ENCODE assay signal across 29 mouse cellular contexts in genomic region chr2:155552336-155552735, GRCm38 (mm10). TPM values are rescaled to one million over a fixed set of nuclear protein-coding genes. Genes with fewer than 3 reads are reported as not detected.
DNase-seq lines count a peak whose midpoint lies in the region; ATAC-seq and TF ChIP-seq lines count a peak whose summit lies in the region.
"Had no signal": no experiment of that assay in that cellular context is flagged by ENCODE, and none has a peak within 500 bp of the region (broad histone marks: within the 10 kb centered on the region; RNA-seq: fewer than 3 reads in every experiment).

No protein-coding gene starts in this region.

- peak; percentile 19 for DNase-seq in CD4-positive helper T cell, adult 2 months (ENCODE audit: low read depth, low spot score)
- DNase-seq in liver, embryonic 14.5 days (ENCODE audit: low read depth in 3 of 3, low spot score in 3 of 3) = no peak
- DNase-seq in thymus, postnatal 10 days (ENCODE audit: low spot score in 2 of 2) = peak; percentile 15 to 38
- DNase-seq in limb, embryonic 10.5 days (ENCODE audit: low spot score) = no peak
- DNase-seq in right cerebral cortex, postnatal 10 days (ENCODE audit: low spot score in 2 of 2) = no peak
- DNase-seq: adrenal gland, postnatal 10 days; cerebellum, adult 8-10 months; gastrocnemius, postnatal 25 days; heart, postnatal 36 days; kidney, adult 2 months; kidney, postnatal 36 days; lung, adult 2 months; right cerebral cortex, adult 18-20 months; right cerebral cortex, postnatal 4 days had no signal

- 0 out of 2 replicates have a peak overlapping the region, but pooled peaks have one; percentile 21 for H3K27ac ChIP-seq in intestine, postnatal 0 days (ENCODE audit: low read depth, low read length)
- H3K27ac ChIP-seq in intestine, embryonic 15.5 days = no peak overlapping the region
- H3K27ac ChIP-seq in liver, embryonic 14.5 days = peak overlapping the region; percentile 42
- H3K27ac ChIP-seq in limb, embryonic 10.5 days = no peak overlapping the region
- no peak overlapping the region for H3K27ac ChIP-seq in hindbrain, embryonic 13.5 days
- H3K27ac ChIP-seq: embryonic facial prominence, embryonic 13.5 days; forebrain, embryonic 10.5 days; forebrain, embryonic 15.5 days; heart, embryonic 15.5 days; hindbrain, embryonic 12.5 days; layer of hippocampus, adult 2 months; left cerebral cortex, adult 2 months; neural tube, embryonic 12.5 days had no signal

- no peaks in the 10 kb centered on the region for H3K9me3 ChIP-seq in intestine, postnatal 0 days (ENCODE audit: control insufficient read depth)
- no peaks in the 10 kb centered on the region for H3K9me3 ChIP-seq in intestine, embryonic 15.5 days
- no peaks in the 10 kb centered on the region for H3K9me3 ChIP-seq in liver, embryonic 14.5 days (ENCODE audit: control insufficient read depth, low read length)
- no peaks in the 10 kb centered on the region for H3K9me3 ChIP-seq in limb, embryonic 10.5 days (replicated peaks)
- no peaks in the 10 kb centered on the region for H3K9me3 ChIP-seq in hindbrain, embryonic 13.5 days
- H3K9me3 ChIP-seq: embryonic facial prominence, embryonic 13.5 days; forebrain, embryonic 10.5 days; forebrain, embryonic 15.5 days; heart, embryonic 10.5 days; heart, embryonic 15.5 days; hindbrain, embryonic 12.5 days; neural tube, embryonic 12.5 days had no signal

- no peaks in the 10 kb centered on the region for H3K36me3 ChIP-seq in intestine, postnatal 0 days (ENCODE audit: control insufficient read depth, insufficient read depth)
- H3K36me3 ChIP-seq in intestine, embryonic 15.5 days = no peaks in the 10 kb centered on the region
- H3K36me3 ChIP-seq in liver, embryonic 14.5 days (replicated peaks; ENCODE audit: control insufficient read depth, insufficient read depth, low read depth) = no peaks in the 10 kb centered on the region
- H3K36me3 ChIP-seq in limb, embryonic 10.5 days = no peaks in the 10 kb centered on the region
- peaks cover 20% of the 10 kb centered on the region for H3K36me3 ChIP-seq in hindbrain, embryonic 13.5 days
- H3K36me3 ChIP-seq: embryonic facial prominence, embryonic 13.5 days; forebrain, embryonic 10.5 days; forebrain, embryonic 15.5 days; heart, embryonic 10.5 days; heart, embryonic 15.5 days; hindbrain, embryonic 12.5 days; neural tube, embryonic 12.5 days had no signal

- TF ChIP-seq EP300 in liver, embryonic 14.5 days (IDR thresholded peaks at IDR 0.05; ENCODE audit: low read depth) = no peak

- no peaks in the 10 kb centered on the region for H3K4me1 ChIP-seq in intestine, postnatal 0 days (replicated peaks; ENCODE audit: control insufficient read depth, insufficient read depth, low read length)
- H3K4me1 ChIP-seq in intestine, embryonic 15.5 days (replicated peaks) = no peaks in the 10 kb centered on the region
- peaks cover 10 to 14% of the 10 kb centered on the region in 2 experiments for H3K4me1 ChIP-seq in liver, embryonic 14.5 days (replicated peaks; ENCODE audit: control insufficient read depth in 2 of 2, insufficient read depth in 2 of 2, low read length in 1 of 2)
- H3K4me1 ChIP-seq in limb, embryonic 10.5 days = no peaks in the 10 kb centered on the region
- no peaks in the 10 kb centered on the region for H3K4me1 ChIP-seq in hindbrain, embryonic 13.5 days (replicated peaks)
- H3K4me1 ChIP-seq: embryonic facial prominence, embryonic 13.5 days; forebrain, embryonic 10.5 days; forebrain, embryonic 15.5 days; heart, embryonic 10.5 days; heart, embryonic 15.5 days; hindbrain, embryonic 12.5 days; neural tube, embryonic 12.5 days had no signal

- no peak overlapping the region for H3K9ac ChIP-seq in intestine, postnatal 0 days (ENCODE audit: low read depth, low read length)
- no peak overlapping the region for H3K9ac ChIP-seq in intestine, embryonic 15.5 days
- no peak overlapping the region; the same call in 1 of the 2 replicates for H3K9ac ChIP-seq in liver, embryonic 14.5 days (replicated peaks)
- no peak overlapping the region for H3K9ac ChIP-seq in hindbrain, embryonic 13.5 days
- H3K9ac ChIP-seq: embryonic facial prominence, embryonic 13.5 days; forebrain, embryonic 15.5 days; heart, embryonic 15.5 days; hindbrain, embryonic 12.5 days; neural tube, embryonic 12.5 days had no signal

- H3K4me2 ChIP-seq in intestine, postnatal 0 days (replicated peaks; ENCODE audit: low read depth) = no peak overlapping the region
- H3K4me2 ChIP-seq in intestine, embryonic 15.5 days (replicated peaks) = no peak overlapping the region
- H3K4me2 ChIP-seq in liver, embryonic 14.5 days (ENCODE audit: low read depth) = no peak overlapping the region
- no peak overlapping the region for H3K4me2 ChIP-seq in hindbrain, embryonic 13.5 days
- H3K4me2 ChIP-seq: embryonic facial prominence, embryonic 13.5 days; forebrain, embryonic 15.5 days; heart, embryonic 15.5 days; hindbrain, embryonic 12.5 days; midbrain, embryonic 11.5 days; neural tube, embryonic 12.5 days had no signal

- no peak for ATAC-seq in intestine, postnatal 0 days
- no peak for ATAC-seq in intestine, embryonic 15.5 days
- ATAC-seq in liver, embryonic 14.5 days (ENCODE audit: insufficient read depth) = no peak
- no peak for ATAC-seq in hindbrain, embryonic 13.5 days (ENCODE audit: low FRiP score)
- ATAC-seq: forebrain, embryonic 15.5 days; midbrain, embryonic 16.5 days had no signal

- H3K27me3 ChIP-seq in intestine, postnatal 0 days (replicated peaks; ENCODE audit: control insufficient read depth, insufficient read depth, low read length) = no peaks in the 10 kb centered on the region
- H3K27me3 ChIP-seq in intestine, embryonic 15.5 days (replicated peaks) = no peaks in the 10 kb centered on the region
- no peaks in the 10 kb centered on the region for H3K27me3 ChIP-seq in liver, embryonic 14.5 days (ENCODE audit: control insufficient read depth, insufficient read depth, low read length)
- no peaks in the 10 kb centered on the region for H3K27me3 ChIP-seq in limb, embryonic 10.5 days (ENCODE audit: low read depth, poor library complexity, severe bottlenecking)
- H3K27me3 ChIP-seq in hindbrain, embryonic 13.5 days = no peaks in the 10 kb centered on the region
- H3K27me3 ChIP-seq: CH12.LX; embryonic facial prominence, embryonic 13.5 days; forebrain, embryonic 15.5 days; heart, embryonic 15.5 days; hindbrain, embryonic 12.5 days; neural tube, embryonic 12.5 days had no signal

- no peak overlapping the region for H3K4me3 ChIP-seq in intestine, postnatal 0 days (ENCODE audit: low read depth, low read length)
- no peak overlapping the region for H3K4me3 ChIP-seq in intestine, embryonic 15.5 days (replicated peaks)
- no peak overlapping the region for H3K4me3 ChIP-seq in liver, embryonic 14.5 days (ENCODE audit: insufficient read depth in 1 of 2, low read depth in 2 of 2, low read length in 2 of 2)
- no peak overlapping the region for H3K4me3 ChIP-seq in limb, embryonic 10.5 days
- no peak overlapping the region for H3K4me3 ChIP-seq in hindbrain, embryonic 13.5 days
- H3K4me3 ChIP-seq: embryonic facial prominence, embryonic 13.5 days; forebrain, embryonic 10.5 days; forebrain, embryonic 15.5 days; heart, embryonic 10.5 days; heart, embryonic 15.5 days; hindbrain, embryonic 12.5 days; layer of hippocampus, adult 2 months; left cerebral cortex, adult 2 months; neural tube, embryonic 12.5 days had no signal

- TF ChIP-seq CTCF in intestine, postnatal 0 days (IDR thresholded peaks at IDR 0.05; ENCODE audit: low read depth) = no peak
- TF ChIP-seq CTCF in liver, embryonic 14.5 days (IDR thresholded peaks at IDR 0.05; ENCODE audit: low read depth) = no peak

RNA-seq across cellular contexts. Expression of gene Ggt7, which starts 34.3 kb away (rescaled TPM):
- 2.6 and 2.7 TPM in 2 replicates for polyA plus RNA-seq in intestine, postnatal 0 days (2015; fragmentation: Nextera tagmentation; extraction: Ambion mirVana)
- polyA plus RNA-seq in intestine, embryonic 15.5 days (2015; fragmentation: Nextera tagmentation; extraction: Ambion mirVana) = 4.6 TPM in 2 replicates
- 0.35 and 0.83 TPM in 2 replicates for polyA plus RNA-seq in liver, embryonic 14.5 days (2012; rRNA removed)
- polyA plus RNA-seq in liver, embryonic 14.5 days (2014; fragmentation: Nextera tagmentation; extraction: Ambion mirVana) = 0.18 and 0.20 TPM in 2 replicates
- polyA plus RNA-seq in limb, embryonic 10.5 days (2016; fragmentation: Nextera tagmentation; extraction: Ambion mirVana) = 1.6 and 3.2 TPM in 2 replicates
- 66.3 and 73.6 TPM in 2 replicates for polyA plus RNA-seq in hindbrain, embryonic 13.5 days (2015; fragmentation: Nextera tagmentation; extraction: Ambion mirVana)

RNA-seq across cellular contexts. Expression of gene Acss2, which starts 34.6 kb away (rescaled TPM):
- polyA plus RNA-seq in intestine, postnatal 0 days (2015; fragmentation: Nextera tagmentation; extraction: Ambion mirVana) = 8.4 and 9.5 TPM in 2 replicates
- polyA plus RNA-seq in intestine, embryonic 15.5 days (2015; fragmentation: Nextera tagmentation; extraction: Ambion mirVana) = 20.2 and 20.7 TPM in 2 replicates
- 13.8 and 14.3 TPM in 2 replicates for polyA plus RNA-seq in liver, embryonic 14.5 days (2012; rRNA removed)
- polyA plus RNA-seq in liver, embryonic 14.5 days (2014; fragmentation: Nextera tagmentation; extraction: Ambion mirVana) = 18.3 and 21.4 TPM in 2 replicates
- 5.3 and 9.2 TPM in 2 replicates for polyA plus RNA-seq in limb, embryonic 10.5 days (2016; fragmentation: Nextera tagmentation; extraction: Ambion mirVana)
- 26.6 and 29.0 TPM in 2 replicates for polyA plus RNA-seq in hindbrain, embryonic 13.5 days (2015; fragmentation: Nextera tagmentation; extraction: Ambion mirVana)

RNA-seq across cellular contexts. Expression of gene Gss, which starts 40.3 kb away (rescaled TPM):
- 210 and 219 TPM in 2 replicates for polyA plus RNA-seq in intestine, postnatal 0 days (2015; fragmentation: Nextera tagmentation; extraction: Ambion mirVana)
- polyA plus RNA-seq in intestine, embryonic 15.5 days (2015; fragmentation: Nextera tagmentation; extraction: Ambion mirVana) = 89.4 and 100 TPM in 2 replicates
- polyA plus RNA-seq in liver, embryonic 14.5 days (2012; rRNA removed) = 34.2 and 37.9 TPM in 2 replicates
- 64.6 and 69.5 TPM in 2 replicates for polyA plus RNA-seq in liver, embryonic 14.5 days (2014; fragmentation: Nextera tagmentation; extraction: Ambion mirVana)
- 24.3 and 25.1 TPM in 2 replicates for polyA plus RNA-seq in limb, embryonic 10.5 days (2016; fragmentation: Nextera tagmentation; extraction: Ambion mirVana)
- 14.8 and 16.4 TPM in 2 replicates for polyA plus RNA-seq in hindbrain, embryonic 13.5 days (2015; fragmentation: Nextera tagmentation; extraction: Ambion mirVana)

RNA-seq across cellular contexts. Expression of gene Myh7b, which starts 58.7 kb away (rescaled TPM):
- 2.7 and 2.8 TPM in 2 replicates for polyA plus RNA-seq in intestine, postnatal 0 days (2015; fragmentation: Nextera tagmentation; extraction: Ambion mirVana)
- 0.72 and 1.2 TPM in 2 replicates for polyA plus RNA-seq in intestine, embryonic 15.5 days (2015; fragmentation: Nextera tagmentation; extraction: Ambion mirVana)
- polyA plus RNA-seq in liver, embryonic 14.5 days (2012; rRNA removed) = 1.7 and 3.0 TPM in 2 replicates
- 1.5 and 1.6 TPM in 2 replicates for polyA plus RNA-seq in liver, embryonic 14.5 days (2014; fragmentation: Nextera tagmentation; extraction: Ambion mirVana)
- 0.36 and 0.63 TPM in 2 replicates for polyA plus RNA-seq in limb, embryonic 10.5 days (2016; fragmentation: Nextera tagmentation; extraction: Ambion mirVana)
- polyA plus RNA-seq in hindbrain, embryonic 13.5 days (2015; fragmentation: Nextera tagmentation; extraction: Ambion mirVana) = 0.82 and 0.88 TPM in 2 replicates

Comparison
In these comparisons a context has a peak if more than half of its experiments do, and no peak if none do; other contexts are left out.
1. H3K27ac ChIP-seq: peak in intestine, postnatal 0 days (single experiment) and liver, embryonic 14.5 days (single experiment); none in intestine, embryonic 15.5 days (single experiment), limb, embryonic 10.5 days (single experiment) and hindbrain, embryonic 13.5 days (single experiment).
2. DNase-seq: peak in CD4-positive helper T cell, adult 2 months (single experiment) and thymus, postnatal 10 days (2 of 2); none in liver, embryonic 14.5 days (0 of 3), limb, embryonic 10.5 days (single experiment) and right cerebral cortex, postnatal 10 days (0 of 2).
3. RNA of gene Ggt7, which starts 34.3 kb away (polyA plus RNA-seq): 66.3 to 73.6 TPM in hindbrain, embryonic 13.5 days; 4.6 TPM in intestine, embryonic 15.5 days, 1.6 to 3.2 TPM in limb, embryonic 10.5 days, 2.6 to 2.7 TPM in intestine, postnatal 0 days and 0.18 to 0.83 TPM in liver, embryonic 14.5 days; every median in the first group is over 10 times any median in the second.